Mouse (Mus musculus) liver, adult 2 months (tissue): ENCODE measurements around the gene Camkmt. TPM values are rescaled to one million over a fixed set of nuclear protein-coding genes. Genes with fewer than 3 reads are reported as not detected.

Experiments used
- DNase-seq: peaks from one replicate; pipeline ENCODE4 v3.0.0-alpha.2; 2011; ENCODE audit warnings: low read depth, low spot score; ENCODE audit errors: extremely low read depth
- H3K27ac ChIP-seq: fragments of 200-500 bp; replicated peaks from 2 replicates; pipeline ENCODE4 v1.5.1; 2012; ENCODE audit warnings: low read depth, mild to moderate bottlenecking, control low read depth, inconsistent platforms, low read length; ENCODE audit not compliant: insufficient read depth
- H3K27me3 ChIP-seq: fragments of 200-500 bp; 2 replicates; pipeline ENCODE4 v1.6.1; 2012; ENCODE audit warnings: mild to moderate bottlenecking, moderate library complexity, low read length, inconsistent platforms; ENCODE audit not compliant: control insufficient read depth, insufficient read depth
- H3K36me3 ChIP-seq: fragments of 200-500 bp; 2 replicates; pipeline ENCODE4 v1.6.1; 2012; ENCODE audit warnings: low read length, inconsistent platforms; ENCODE audit not compliant: control insufficient read depth, insufficient read depth
- H3K4me1 ChIP-seq: fragments of 200-500 bp; 2 replicates; pipeline ENCODE4 v1.6.1; 2011; ENCODE audit warnings: low read length; ENCODE audit not compliant: control insufficient read depth, insufficient read depth
- H3K4me3 ChIP-seq: fragments of 200-500 bp; 2 replicates; pipeline ENCODE4 v1.5.1; 2011; ENCODE audit warnings: low read depth, mild to moderate bottlenecking, control low read depth, low read length, moderate library complexity; ENCODE audit not compliant: insufficient read depth
- H3K79me2 ChIP-seq: fragments of 200-500 bp; 2 replicates; pipeline ENCODE4 v1.6.1; 2012; ENCODE audit warnings: inconsistent platforms, mild to moderate bottlenecking, low read length, moderate library complexity; ENCODE audit not compliant: control insufficient read depth, insufficient read depth
- H3K9ac ChIP-seq: fragments of 200-500 bp; 2 replicates; pipeline ENCODE4 v1.6.1; 2012; ENCODE audit warnings: low read depth, mild to moderate bottlenecking, control low read depth, inconsistent platforms, low read length
- CTCF ChIP-seq: fragments of 200-500 bp; IDR thresholded peaks from 2 replicates; pipeline ENCODE4 v1.5.1; 2011; ENCODE audit warnings: low read depth, low read length, control low read depth
- POLR2A ChIP-seq: fragments of 200-500 bp; IDR thresholded peaks from 2 replicates; pipeline ENCODE4 v1.6.1; 2011; ENCODE audit warnings: low read length, control low read depth; ENCODE audit not compliant: insufficient read depth; ENCODE audit errors: extremely low read depth
- WGBS: fragments of 180-500 bp; shearing (Covaris S2); methylation state at CpG from one replicate; pipeline ENCODE4 v1.1.7; 2018; 5-methylcytosine and 5-hydroxymethylcytosine counted together
- polyA plus RNA-seq: library from polyadenylated mRNA; depleted of rRNA; stranded (reverse); fragments of >200 nt; gene quantifications from 2 replicates; pipeline ENCODE4 v1.2.3, GENCODE M21; 2012
- total RNA-seq: library from RNA; depleted of rRNA; stranded (reverse); fragments of >200 nt; gene quantifications from 2 replicates; pipeline ENCODE4 v1.2.3, GENCODE M21; 2014

The Camkmt gene
- total and polyA plus RNA-seq, 2 experiments, result 1.7 to 2.0 TPM

DNA sequence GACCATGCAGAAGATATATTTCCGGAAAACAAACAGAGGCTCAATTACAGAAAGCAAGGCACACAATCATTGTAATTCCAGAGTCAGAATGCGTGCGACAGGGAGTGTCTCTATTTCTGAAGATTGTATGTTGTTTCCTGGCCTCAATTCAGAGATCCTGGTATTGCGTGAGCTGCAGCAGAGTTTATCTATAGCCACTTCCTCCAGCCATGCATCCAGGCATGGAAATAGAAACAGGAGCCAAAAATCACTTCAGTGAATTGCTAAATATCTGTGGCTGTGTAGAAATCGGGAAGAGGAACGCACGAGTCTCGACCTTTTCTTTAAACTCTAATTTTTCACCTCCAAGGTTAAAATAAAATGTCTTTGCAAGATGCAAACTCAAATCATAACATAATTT, 287.1 kb downstream of the Camkmt start:
- no peak overlapping the region for H3K4me3 ChIP-seq
- TF ChIP-seq CTCF, result no peak
- TF ChIP-seq POLR2A, result no peak
- no peak overlapping the region for H3K9ac ChIP-seq
- no peaks in the 10 kb centered on the region; the same call in 1 of the 2 replicates for H3K4me1 ChIP-seq
- no peaks in the 10 kb centered on the region for H3K79me2 ChIP-seq
- no peak for DNase-seq
- no peaks in the 10 kb centered on the region for H3K27me3 ChIP-seq
- no peak overlapping the region for H3K27ac ChIP-seq
- no peaks in the 10 kb centered on the region for H3K36me3 ChIP-seq
- WGBS, result 64% methylated on average over 8 of the region's 8 CpGs

DNA sequence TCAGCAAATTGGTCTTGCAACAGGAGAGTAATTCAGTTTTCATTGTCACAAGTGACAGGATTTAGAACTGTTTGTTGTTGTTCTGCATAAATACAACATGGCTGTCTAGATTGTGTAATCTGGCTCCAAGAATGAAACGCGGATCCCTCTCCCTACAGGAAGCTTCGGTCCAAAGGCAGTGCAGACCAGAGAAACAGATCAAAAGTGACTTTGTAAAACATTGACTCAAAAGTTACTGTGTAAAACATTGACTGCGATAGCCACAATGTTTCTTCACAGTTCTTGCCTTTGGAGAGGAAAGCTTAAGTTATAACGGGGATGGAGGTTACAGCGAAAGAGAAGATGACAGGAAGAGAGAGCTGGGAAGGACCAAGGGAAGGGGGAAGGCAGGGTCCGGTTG, 288.7 kb downstream of the Camkmt start:
- TF ChIP-seq CTCF, result no peak
- TF ChIP-seq POLR2A, result no peak
- Histone ChIP-seq H3K27ac (no peak overlapping the region), H3K9ac (no peak overlapping the region), H3K4me3 (no peak overlapping the region), H3K4me1 (no peaks in the 10 kb centered on the region; the same call in 1 of the 2 replicates), H3K27me3 (no peaks in the 10 kb centered on the region), H3K36me3 (no peaks in the 10 kb centered on the region), H3K79me2 (no peaks in the 10 kb centered on the region)
- WGBS, result 45% methylated on average over 7 of the region's 7 CpGs
- no peak for DNase-seq

DNA sequence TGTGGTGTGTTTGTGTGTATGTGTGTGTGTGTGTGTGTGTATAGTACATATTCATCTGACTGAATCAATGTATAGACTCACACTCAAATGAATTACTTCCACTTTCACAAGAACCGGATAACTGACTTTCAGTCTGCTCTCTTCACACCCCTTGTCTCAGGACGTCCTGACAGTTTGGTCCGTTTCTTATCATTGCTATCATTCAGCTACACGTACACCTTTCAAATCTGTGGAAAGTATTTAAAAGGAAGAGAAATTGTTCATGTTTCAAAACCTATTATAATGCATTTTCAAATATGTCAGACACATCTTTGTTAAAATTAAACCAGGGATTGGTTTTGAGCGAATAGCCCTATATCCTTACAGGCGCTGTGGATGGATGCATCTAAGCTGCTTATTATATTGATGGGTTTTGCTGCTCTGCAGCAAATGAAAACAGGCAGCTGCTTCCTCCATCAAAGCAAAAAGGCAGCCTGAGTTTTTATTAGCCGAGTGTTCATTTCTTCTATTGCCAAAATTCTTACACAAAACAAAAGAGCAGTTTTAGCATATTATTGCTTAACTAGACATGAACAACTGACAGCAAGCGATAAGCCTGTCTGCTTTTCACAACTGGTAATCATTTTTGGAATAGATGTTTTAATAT, 291.3 kb downstream of the Camkmt start:
- H3K4me3 ChIP-seq, result no peak overlapping the region
- no peaks in the 10 kb centered on the region for H3K79me2 ChIP-seq
- no peak for DNase-seq
- no peaks in the 10 kb centered on the region for H3K27me3 ChIP-seq
- no peak overlapping the region for H3K9ac ChIP-seq
- no peaks in the 10 kb centered on the region; the same call in 1 of the 2 replicates for H3K4me1 ChIP-seq
- no peaks in the 10 kb centered on the region for H3K36me3 ChIP-seq
- TF ChIP-seq CTCF (no peak), POLR2A (no peak)
- H3K27ac ChIP-seq, result no peak overlapping the region
- WGBS, result 82% methylated on average over 8 of the region's 8 CpGs

DNA sequence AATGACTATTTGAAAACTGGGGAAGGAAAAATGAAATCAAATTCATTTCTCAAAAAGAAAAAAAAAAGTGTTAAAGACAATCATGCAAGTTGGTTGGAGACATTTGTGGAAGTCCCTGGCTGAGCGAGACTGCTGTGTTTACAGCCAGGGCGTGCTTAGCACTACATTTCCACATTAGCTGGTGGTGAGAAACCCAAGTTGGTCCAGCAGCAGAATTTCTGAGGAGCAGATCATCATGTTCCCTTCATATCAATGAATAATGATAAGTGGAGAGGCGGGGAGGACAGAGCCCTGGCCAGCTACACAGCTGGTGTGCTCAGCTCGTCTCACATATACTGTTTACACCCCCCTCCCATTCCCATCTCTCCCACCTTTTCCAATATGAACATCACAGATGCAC, 292.0 kb downstream of the Camkmt start:
- 80% methylated on average over 4 of the region's 4 CpGs for WGBS
- no peaks in the 10 kb centered on the region for H3K27me3 ChIP-seq

DNA sequence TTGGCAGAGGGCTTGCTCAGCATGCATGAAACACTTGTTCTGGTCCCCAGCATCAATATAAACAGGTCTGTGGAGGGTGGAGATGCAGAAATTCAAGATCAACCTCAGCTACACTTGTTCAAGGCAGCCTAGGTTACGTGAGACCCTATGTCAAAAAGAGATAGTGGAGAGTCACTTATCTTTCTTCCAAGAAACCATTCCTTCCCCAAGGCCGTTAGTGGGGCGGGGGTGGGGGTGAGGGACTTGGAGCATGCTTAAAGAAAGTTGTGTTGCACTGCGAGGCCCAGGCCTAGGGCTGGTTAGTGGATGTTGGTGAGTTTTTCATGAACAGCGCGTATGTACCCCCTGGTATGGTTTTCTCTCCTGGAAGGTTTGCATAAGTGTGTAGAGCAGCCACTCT, 292.6 kb downstream of the Camkmt start:
- Histone ChIP-seq H3K27ac (no peak overlapping the region), H3K27me3 (no peaks in the 10 kb centered on the region), H3K9ac (no peak overlapping the region), H3K36me3 (no peaks in the 10 kb centered on the region), H3K79me2 (no peaks in the 10 kb centered on the region), H3K4me1 (no peaks in the 10 kb centered on the region), H3K4me3 (no peak overlapping the region)
- TF ChIP-seq CTCF (no peak), POLR2A (no peak)
- no peak for DNase-seq
- 86% methylated on average over 6 of the region's 6 CpGs for WGBS

More for the DNA sequence above, 292.0 kb downstream of the Camkmt start:
- H3K36me3 ChIP-seq, result no peaks in the 10 kb centered on the region
- H3K79me2 ChIP-seq, result no peaks in the 10 kb centered on the region
- TF ChIP-seq POLR2A, result no peak
- TF ChIP-seq CTCF, result no peak
- H3K27ac ChIP-seq, result no peak overlapping the region
- no peak overlapping the region for H3K4me3 ChIP-seq
- no peaks in the 10 kb centered on the region for H3K4me1 ChIP-seq
- DNase-seq, result no peak
- no peak overlapping the region for H3K9ac ChIP-seq

GRCm38 (mm10) chr17:85393091-85393890, 302.9 kb downstream of the Camkmt start:
- 88% methylated on average over 16 of the region's 16 CpGs for WGBS
- Histone ChIP-seq H3K27ac (no peak overlapping the region), H3K36me3 (no peaks in the 10 kb centered on the region), H3K79me2 (no peaks in the 10 kb centered on the region), H3K27me3 (no peaks in the 10 kb centered on the region), H3K4me3 (no peak overlapping the region), H3K9ac (no peak overlapping the region), H3K4me1 (no peaks in the 10 kb centered on the region)
- DNase-seq, result no peak
- TF ChIP-seq POLR2A (no peak), CTCF (no peak)
